Mouse (Mus musculus): ENCODE results near the gene Gm3029.
"Not testable (repeated sequence)": the region's sequence is repeated elsewhere in the genome, so short reads cannot be mapped to it uniquely, and the experiment has no call there.

Gm3029 gene

GRCm38 (mm10) chr14:3931456-3931855 lies at the start of gene Gm3029:
TSS of gene Gm3029 (plus strand) at chr14:3931756.
- DNase-seq (ENCODE audit: extremely low spot score, low spot score) = not testable (repeated sequence)

- not testable (repeated sequence) for DNase-seq (ENCODE audit: extremely low spot score, low spot score)
These were observed 47.7 kb upstream of the Gm3029 start, which contains the start of gene Gm2916 for GRCm38 (mm10) chr14:3883872-3884271. TSS of gene Gm2916 (plus strand) at chr14:3884172.

GRCm38 (mm10) chr14:3963247-3963646 lies 31.7 kb downstream of the Gm3029 start, which contains the start of gene Gm3095:
TSS of gene Gm3095 (plus strand) at chr14:3963547.
- DNase-seq (ENCODE audit: extremely low spot score, low spot score) = not testable (repeated sequence)

Measured in neural tube, embryonic 10.5 days (tissue).